Mouse (Mus musculus): Measurements from ENCODE around the gene Kalrn. TPM values are rescaled to one million over a fixed set of nuclear protein-coding genes. Genes with fewer than 3 reads are reported as not detected.

Kalrn gene
- polyA plus RNA-seq, 1 experiment from 2014 or later, result 43.9 TPM

DNA sequence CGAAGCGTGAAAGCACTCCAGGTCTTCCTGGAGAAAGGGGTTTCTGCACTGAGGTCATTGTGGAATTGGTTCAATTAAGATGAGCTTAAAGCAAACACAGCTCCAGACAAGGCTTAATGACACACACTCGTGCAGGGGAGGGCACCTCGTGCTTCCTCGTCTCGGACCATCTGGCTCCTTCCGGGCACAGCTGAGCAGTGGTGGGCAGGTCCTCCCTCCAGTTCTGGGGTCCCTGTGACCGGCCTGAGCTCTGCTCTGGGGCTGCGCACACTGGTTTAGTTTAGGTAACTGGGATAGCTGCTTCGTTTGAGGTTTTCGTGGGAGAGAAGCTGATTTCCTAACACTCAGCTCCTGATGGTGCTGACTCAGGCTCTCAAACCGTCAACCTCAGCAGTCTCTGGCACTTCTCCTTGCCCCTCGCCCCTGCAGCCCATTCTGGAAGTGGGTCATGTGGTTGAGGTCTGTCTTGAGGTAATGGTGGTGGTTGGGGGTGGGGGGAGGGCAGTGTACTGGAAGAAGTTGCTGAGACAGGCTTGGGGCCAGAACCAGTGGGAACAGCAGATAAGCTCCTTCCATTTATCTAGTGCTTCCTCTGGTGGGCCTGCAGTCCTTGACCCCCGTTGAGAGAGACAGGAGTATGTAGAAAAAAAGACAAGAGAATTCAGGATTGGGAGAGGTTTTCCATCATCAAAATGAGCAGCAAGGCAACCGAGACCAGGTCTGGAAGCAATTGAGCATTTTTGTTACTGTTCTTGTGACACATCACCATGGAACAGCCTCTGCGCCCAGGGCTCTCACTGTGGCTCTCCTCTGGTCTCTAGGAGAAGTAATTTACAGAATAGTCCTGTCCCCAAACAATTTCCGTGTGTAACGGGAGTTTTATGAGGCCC lies 651.0 kb downstream of the Kalrn start:
- WGBS, result 60% methylated on average over 18 of the region's 18 CpGs
- H3K36me3 ChIP-seq (ENCODE audit: control insufficient read depth, insufficient read depth), result no peaks in the 10 kb centered on the region
- no peak overlapping the region for H3K4me3 ChIP-seq (replicated peaks; ENCODE audit: low read length)
- 0 out of 2 replicates have a peak, but pooled peaks cover 3% of the 10 kb centered on the region for H3K27me3 ChIP-seq (replicated peaks; ENCODE audit: control insufficient read depth, insufficient read depth, low read length)
- no peak overlapping the region for H3K27ac ChIP-seq (ENCODE audit: low read length)
- H3K4me1 ChIP-seq (replicated peaks; ENCODE audit: control insufficient read depth, insufficient read depth, low read length), result 0 out of 2 replicates have a peak, but pooled peaks cover 5% of the 10 kb centered on the region
- H3K9ac ChIP-seq (replicated peaks; ENCODE audit: low read depth, low read length), result no peak overlapping the region
- H3K4me2 ChIP-seq (ENCODE audit: low read length), result no peak overlapping the region
- no peaks in the 10 kb centered on the region for H3K9me3 ChIP-seq (ENCODE audit: control insufficient read depth, low read length)
- ATAC-seq, result no peak

DNA sequence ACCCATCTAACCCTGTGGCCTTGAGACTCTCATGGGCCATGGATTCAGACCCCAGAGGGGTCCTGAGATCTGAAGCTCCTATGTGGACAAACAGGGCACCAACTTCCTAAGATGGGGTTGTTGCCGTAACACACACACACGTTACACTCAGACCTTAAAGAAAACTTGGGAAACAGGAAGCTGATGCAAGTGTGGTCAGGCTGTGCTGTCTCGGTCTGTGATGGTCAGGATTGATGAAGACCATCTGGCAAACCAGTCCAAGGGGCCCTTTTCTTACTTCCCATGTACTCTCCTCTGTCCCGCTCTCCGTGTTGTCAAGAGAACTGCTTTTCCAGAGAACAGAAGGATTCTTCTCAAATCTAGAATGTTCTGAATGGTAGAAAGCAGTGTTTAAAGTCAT lies 651.8 kb downstream of the Kalrn start:
- H3K4me3 ChIP-seq (replicated peaks; ENCODE audit: low read length), result no peak overlapping the region
- H3K9ac ChIP-seq (replicated peaks; ENCODE audit: low read depth, low read length), result no peak overlapping the region
- WGBS, result 89% methylated on average over 5 of the region's 5 CpGs
- no peak for ATAC-seq
- 0 out of 2 replicates have a peak, but pooled peaks cover 3% of the 10 kb centered on the region for H3K27me3 ChIP-seq (replicated peaks; ENCODE audit: control insufficient read depth, insufficient read depth, low read length)
- H3K36me3 ChIP-seq (ENCODE audit: control insufficient read depth, insufficient read depth), result no peaks in the 10 kb centered on the region
- no peak overlapping the region for H3K27ac ChIP-seq (ENCODE audit: low read length)
- H3K4me2 ChIP-seq (ENCODE audit: low read length), result no peak overlapping the region
- peaks cover 14% of the 10 kb centered on the region; the same call in 1 of the 2 replicates for H3K4me1 ChIP-seq (replicated peaks; ENCODE audit: control insufficient read depth, insufficient read depth, low read length)
- no peaks in the 10 kb centered on the region for H3K9me3 ChIP-seq (ENCODE audit: control insufficient read depth, low read length)

Other genes starting within 250 kb of the Kalrn start
- gene Ropn1, start 76.4 kb upstream of the Kalrn start, polyA plus RNA-seq (2015; fragmentation: Nextera tagmentation; extraction: Ambion mirVana), result not detected in 2 replicates
- 5.2 and 5.6 TPM in 2 replicates for gene Ccdc14, start 117.1 kb upstream of the Kalrn start, polyA plus RNA-seq (2015; fragmentation: Nextera tagmentation; extraction: Ambion mirVana)
- gene Mylk, start 171.7 kb upstream of the Kalrn start, polyA plus RNA-seq (2015; fragmentation: Nextera tagmentation; extraction: Ambion mirVana), result 2.8 and 6.0 TPM in 2 replicates